ENCODE assay signal across 30 mouse cellular contexts in genomic region chr13:14471121-14471520, GRCm38 (mm10). TPM values are rescaled to one million over a fixed set of nuclear protein-coding genes. Genes with fewer than 3 reads are reported as not detected.
DNase-seq lines count a peak whose midpoint lies in the region; ATAC-seq and TF ChIP-seq lines count a peak whose summit lies in the region.
"Had no signal": no experiment of that assay in that cellular context is flagged by ENCODE, and none has a peak within 500 bp of the region (broad histone marks: within the 10 kb centered on the region; RNA-seq: fewer than 3 reads in every experiment).

No protein-coding gene starts in this region.

- 0 out of 2 replicates have a peak, but pooled peaks have one; percentile 53 for ATAC-seq in forebrain, embryonic 12.5 days (ENCODE audit: low FRiP score)
- ATAC-seq in forebrain, embryonic 14.5 days: no peak
- peak; percentile 57; the same call in 1 of the 2 replicates for ATAC-seq in hindbrain, embryonic 13.5 days (ENCODE audit: low FRiP score)
- ATAC-seq in hindbrain, embryonic 14.5 days (ENCODE audit: low FRiP score): no peak
- ATAC-seq in midbrain, embryonic 16.5 days: 0 out of 2 replicates have a peak, but pooled peaks have one; percentile 19
- no peak; the same call in 1 of the 2 replicates for ATAC-seq in midbrain, embryonic 14.5 days (ENCODE audit: low FRiP score, low TSS enrichment)
- 0 out of 2 replicates have a peak, but pooled peaks have one; percentile 27 for ATAC-seq in midbrain, postnatal 0 days (ENCODE audit: low FRiP score)
- ATAC-seq: forebrain, embryonic 13.5 days; hindbrain, postnatal 0 days; intestine, embryonic 15.5 days; liver, embryonic 12.5 days; liver, postnatal 0 days; lung, postnatal 0 days had no signal

- H3K4me3 ChIP-seq in forebrain, embryonic 12.5 days (replicated peaks): no peak overlapping the region
- no peak overlapping the region for H3K4me3 ChIP-seq in forebrain, embryonic 14.5 days (ENCODE audit: low read depth, low read length)
- H3K4me3 ChIP-seq in hindbrain, embryonic 13.5 days: no peak overlapping the region
- H3K4me3 ChIP-seq in hindbrain, embryonic 14.5 days (replicated peaks; ENCODE audit: low read length): no peak overlapping the region
- H3K4me3 ChIP-seq in midbrain, embryonic 16.5 days (ENCODE audit: low read depth, low read length): no peak overlapping the region
- H3K4me3 ChIP-seq in midbrain, embryonic 14.5 days (replicated peaks; ENCODE audit: low read depth, low read length): no peak overlapping the region
- H3K4me3 ChIP-seq in midbrain, postnatal 0 days (ENCODE audit: low read depth, low read length): no peak overlapping the region
- H3K4me3 ChIP-seq: erythroblast, embryonic 14.5 days; forebrain, embryonic 13.5 days; heart, adult 2 months; heart, embryonic 13.5 days; intestine, embryonic 15.5 days; liver, embryonic 12.5 days had no signal

- no peak for DNase-seq in forebrain, embryonic 14.5 days (ENCODE audit: low spot score)
- DNase-seq in hindbrain, embryonic 14.5 days (ENCODE audit: low spot score): no peak
- DNase-seq in midbrain, embryonic 14.5 days: no peak
- no peak for DNase-seq in midbrain, postnatal 0 days (ENCODE audit: low spot score)
- DNase-seq: adrenal gland, postnatal 25 days; cerebellum, adult 11-12 months; cerebellum, adult 9-11 months; embryo, embryonic 11 days; gastrocnemius, postnatal 36 days; heart, adult 2 months; kidney, adult 8-10 months; kidney, postnatal 4 days; left cerebral cortex, postnatal 4 days; liver, postnatal 0 days; thymus, postnatal 4 days had no signal

- H3K4me2 ChIP-seq in forebrain, embryonic 12.5 days: no peak overlapping the region
- no peak overlapping the region for H3K4me2 ChIP-seq in forebrain, embryonic 14.5 days (ENCODE audit: low read length)
- no peak overlapping the region for H3K4me2 ChIP-seq in hindbrain, embryonic 13.5 days
- no peak overlapping the region for H3K4me2 ChIP-seq in hindbrain, embryonic 14.5 days (replicated peaks)
- no peak overlapping the region for H3K4me2 ChIP-seq in midbrain, embryonic 16.5 days (ENCODE audit: low read length)
- no peak overlapping the region for H3K4me2 ChIP-seq in midbrain, embryonic 14.5 days (ENCODE audit: low read length)
- no peak overlapping the region for H3K4me2 ChIP-seq in midbrain, postnatal 0 days (ENCODE audit: low read depth, low read length, poor library complexity, severe bottlenecking)
- H3K4me2 ChIP-seq: forebrain, embryonic 13.5 days; heart, embryonic 13.5 days; intestine, embryonic 15.5 days; liver, embryonic 12.5 days had no signal

- H3K9ac ChIP-seq in forebrain, embryonic 12.5 days: no peak overlapping the region
- H3K9ac ChIP-seq in forebrain, embryonic 14.5 days (ENCODE audit: low read length): no peak overlapping the region
- no peak overlapping the region for H3K9ac ChIP-seq in hindbrain, embryonic 13.5 days
- no peak overlapping the region for H3K9ac ChIP-seq in hindbrain, embryonic 14.5 days
- no peak overlapping the region for H3K9ac ChIP-seq in midbrain, embryonic 16.5 days (ENCODE audit: low read depth, low read length)
- H3K9ac ChIP-seq in midbrain, embryonic 14.5 days (replicated peaks; ENCODE audit: low read length): no peak overlapping the region
- H3K9ac ChIP-seq in midbrain, postnatal 0 days (replicated peaks; ENCODE audit: low read length, poor library complexity, severe bottlenecking): no peak overlapping the region
- H3K9ac ChIP-seq: forebrain, embryonic 13.5 days; heart, embryonic 13.5 days; intestine, embryonic 15.5 days; liver, embryonic 12.5 days; liver, postnatal 0 days had no signal

- no peaks in the 10 kb centered on the region for H3K4me1 ChIP-seq in forebrain, embryonic 12.5 days
- no peaks in the 10 kb centered on the region for H3K4me1 ChIP-seq in forebrain, embryonic 14.5 days (ENCODE audit: control insufficient read depth, insufficient read depth, low read length)
- H3K4me1 ChIP-seq in hindbrain, embryonic 13.5 days (replicated peaks): no peaks in the 10 kb centered on the region
- no peaks in the 10 kb centered on the region for H3K4me1 ChIP-seq in hindbrain, embryonic 14.5 days (replicated peaks; ENCODE audit: control insufficient read depth, insufficient read depth, low read length)
- H3K4me1 ChIP-seq in midbrain, embryonic 16.5 days (ENCODE audit: control insufficient read depth, insufficient read depth, low read length): no peaks in the 10 kb centered on the region
- H3K4me1 ChIP-seq in midbrain, embryonic 14.5 days (ENCODE audit: control insufficient read depth, insufficient read depth, low read length): no peaks in the 10 kb centered on the region
- H3K4me1 ChIP-seq in midbrain, postnatal 0 days (ENCODE audit: insufficient read depth, low read length): no peaks in the 10 kb centered on the region
- H3K4me1 ChIP-seq: forebrain, embryonic 13.5 days; heart, embryonic 13.5 days; intestine, embryonic 15.5 days; liver, embryonic 12.5 days had no signal

- no peaks in the 10 kb centered on the region for H3K9me3 ChIP-seq in forebrain, embryonic 12.5 days
- no peaks in the 10 kb centered on the region for H3K9me3 ChIP-seq in forebrain, embryonic 14.5 days (replicated peaks; ENCODE audit: control insufficient read depth, low read length)
- no peaks in the 10 kb centered on the region for H3K9me3 ChIP-seq in hindbrain, embryonic 13.5 days
- no peaks in the 10 kb centered on the region for H3K9me3 ChIP-seq in hindbrain, embryonic 14.5 days (ENCODE audit: control insufficient read depth, low read length)
- H3K9me3 ChIP-seq in midbrain, embryonic 16.5 days (replicated peaks; ENCODE audit: control insufficient read depth, low read length, poor library complexity, severe bottlenecking): no peaks in the 10 kb centered on the region; the same call in 1 of the 2 replicates
- H3K9me3 ChIP-seq in midbrain, embryonic 14.5 days (ENCODE audit: control insufficient read depth, low read length): no peaks in the 10 kb centered on the region
- no peaks in the 10 kb centered on the region for H3K9me3 ChIP-seq in midbrain, postnatal 0 days (ENCODE audit: low read length)
- H3K9me3 ChIP-seq: forebrain, embryonic 13.5 days; heart, embryonic 13.5 days; intestine, embryonic 15.5 days; liver, embryonic 12.5 days had no signal

- no peaks in the 10 kb centered on the region for H3K36me3 ChIP-seq in forebrain, embryonic 12.5 days (replicated peaks)
- H3K36me3 ChIP-seq in forebrain, embryonic 14.5 days (ENCODE audit: control insufficient read depth, insufficient read depth, low read length): no peaks in the 10 kb centered on the region
- no peaks in the 10 kb centered on the region for H3K36me3 ChIP-seq in hindbrain, embryonic 13.5 days
- H3K36me3 ChIP-seq in hindbrain, embryonic 14.5 days (replicated peaks; ENCODE audit: control insufficient read depth, insufficient read depth): no peaks in the 10 kb centered on the region
- H3K36me3 ChIP-seq in midbrain, embryonic 16.5 days (ENCODE audit: control insufficient read depth, insufficient read depth, low read length): no peaks in the 10 kb centered on the region
- H3K36me3 ChIP-seq in midbrain, embryonic 14.5 days (ENCODE audit: control insufficient read depth, insufficient read depth, low read length): no peaks in the 10 kb centered on the region
- no peaks in the 10 kb centered on the region for H3K36me3 ChIP-seq in midbrain, postnatal 0 days (ENCODE audit: insufficient read depth, low read length)
- H3K36me3 ChIP-seq: heart, embryonic 13.5 days; intestine, embryonic 15.5 days; liver, embryonic 12.5 days had no signal

- no peak for TF ChIP-seq CTCF in midbrain, postnatal 0 days (IDR thresholded peaks at IDR 0.05)

- H3K27me3 ChIP-seq in forebrain, embryonic 12.5 days: no peaks in the 10 kb centered on the region
- no peaks in the 10 kb centered on the region for H3K27me3 ChIP-seq in forebrain, embryonic 14.5 days (replicated peaks; ENCODE audit: control insufficient read depth, insufficient read depth, low read length)
- no peaks in the 10 kb centered on the region for H3K27me3 ChIP-seq in hindbrain, embryonic 13.5 days
- H3K27me3 ChIP-seq in hindbrain, embryonic 14.5 days (ENCODE audit: control insufficient read depth, insufficient read depth, low read length): no peaks in the 10 kb centered on the region
- H3K27me3 ChIP-seq in midbrain, embryonic 16.5 days (ENCODE audit: control insufficient read depth, insufficient read depth, low read depth, low read length): no peaks in the 10 kb centered on the region
- no peaks in the 10 kb centered on the region for H3K27me3 ChIP-seq in midbrain, embryonic 14.5 days (ENCODE audit: control insufficient read depth, insufficient read depth, low read length)
- H3K27me3 ChIP-seq in midbrain, postnatal 0 days (ENCODE audit: insufficient read depth, low read length): no peaks in the 10 kb centered on the region
- H3K27me3 ChIP-seq: forebrain, embryonic 13.5 days; heart, embryonic 13.5 days; intestine, embryonic 15.5 days; liver, embryonic 12.5 days had no signal

- WGBS in forebrain, embryonic 12.5 days: 83% methylated on average over 1 of the region's 1 CpGs
- WGBS in forebrain, embryonic 14.5 days: 97% methylated on average over 1 of the region's 1 CpGs
- 90% methylated on average over 1 of the region's 1 CpGs for WGBS in hindbrain, embryonic 13.5 days
- 81% methylated on average over 1 of the region's 1 CpGs for WGBS in hindbrain, embryonic 14.5 days
- 84% methylated on average over 1 of the region's 1 CpGs for WGBS in midbrain, embryonic 16.5 days
- 93% methylated on average over 1 of the region's 1 CpGs for WGBS in midbrain, embryonic 14.5 days
- 82% methylated on average over 1 of the region's 1 CpGs for whole genome bisulfite sequencing in midbrain, postnatal 0 days

- no peak overlapping the region for H3K27ac ChIP-seq in forebrain, embryonic 12.5 days
- no peak overlapping the region for H3K27ac ChIP-seq in forebrain, embryonic 14.5 days (ENCODE audit: low read depth, low read length)
- H3K27ac ChIP-seq in hindbrain, embryonic 13.5 days: no peak overlapping the region
- no peak overlapping the region for H3K27ac ChIP-seq in hindbrain, embryonic 14.5 days
- no peak overlapping the region for H3K27ac ChIP-seq in midbrain, embryonic 16.5 days (ENCODE audit: low read length)
- no peak overlapping the region for H3K27ac ChIP-seq in midbrain, embryonic 14.5 days (replicated peaks; ENCODE audit: low read depth, low read length)
- no peak overlapping the region for H3K27ac ChIP-seq in midbrain, postnatal 0 days (ENCODE audit: low read depth, low read length)
- H3K27ac ChIP-seq: forebrain, embryonic 13.5 days; heart, adult 2 months; heart, embryonic 13.5 days; hindbrain, postnatal 0 days; intestine, embryonic 15.5 days; kidney, postnatal 0 days; liver, embryonic 12.5 days; macrophage had no signal

RNA-seq across cellular contexts. Expression of gene Hecw1, which starts 51.9 kb away (rescaled TPM):
- polyA plus RNA-seq in forebrain, embryonic 12.5 days (2016; fragmentation: Nextera tagmentation; extraction: Ambion mirVana): 17.4 and 19.6 TPM in 2 replicates
- polyA plus RNA-seq in forebrain, embryonic 14.5 days (2014; fragmentation: Nextera tagmentation; extraction: Ambion mirVana): 29.2 and 40.8 TPM in 2 replicates
- polyA plus RNA-seq in hindbrain, embryonic 13.5 days (2015; fragmentation: Nextera tagmentation; extraction: Ambion mirVana): 39.2 and 41.4 TPM in 2 replicates
- 42.6 and 48.7 TPM in 2 replicates for polyA plus RNA-seq in hindbrain, embryonic 14.5 days (2014; fragmentation: Nextera tagmentation; extraction: Ambion mirVana)
- polyA plus RNA-seq in midbrain, embryonic 16.5 days (2015; fragmentation: Nextera tagmentation; extraction: Ambion mirVana): 45.9 and 51.8 TPM in 2 replicates
- 41.5 and 43.0 TPM in 2 replicates for polyA plus RNA-seq in midbrain, embryonic 14.5 days (2014; fragmentation: Nextera tagmentation; extraction: Ambion mirVana)
- 128 and 140 TPM in 2 replicates for total RNA-seq in midbrain, postnatal 0 days (2014; rRNA removed)
- 27.4 and 32.9 TPM in 2 replicates for polyA plus RNA-seq in midbrain, postnatal 0 days (2015; fragmentation: Nextera tagmentation; extraction: Ambion mirVana)
- total RNA-seq: adrenal gland, adult 18-20 months; adrenal gland, postnatal 25 days; megakaryocyte-erythroid progenitor cell, adult 5-6 weeks had no signal
- polyA plus RNA-seq: liver, postnatal 0 days; macrophage; small intestine, adult 2 months had no signal

Comparison
In these comparisons a context has a peak if more than half of its experiments do, and no peak if none do; other contexts are left out.
1. ATAC-seq: peak in forebrain, embryonic 12.5 days (single experiment), hindbrain, embryonic 13.5 days (single experiment), midbrain, embryonic 16.5 days (single experiment) and midbrain, postnatal 0 days (single experiment); none in forebrain, embryonic 14.5 days (single experiment), hindbrain, embryonic 14.5 days (single experiment) and midbrain, embryonic 14.5 days (single experiment).